Mouse (Mus musculus): ENCODE results near the gene Rps19bp1.

Rps19bp1 gene

GRCm38 (mm10) chr15:80263610-80264575 is at the start of gene Rps19bp1:
TSS of gene Rps19bp1 (minus strand) at chr15:80264315.
- in situ Hi-C loops (cut with MseI, MboI), result no loop called here

GRCm38 (mm10) chr15:80306146-80306545 is 42.0 kb upstream of the Rps19bp1 start:
- in situ Hi-C loops (cut with MseI, MboI), result no loop called here

GRCm38 (mm10) chr15:80304188-80304587 is 40.1 kb upstream of the Rps19bp1 start:
- in situ Hi-C loops (cut with MseI, MboI), result no loop called here

- in situ Hi-C loops (cut with MseI, MboI), result no loop called here
Observed at GRCm38 (mm10) chr15:80303779-80304178, 39.7 kb upstream of the Rps19bp1 start.

- in situ Hi-C loops (cut with MseI, MboI), result no loop called here
Observed at GRCm38 (mm10) chr15:80297146-80297545, 33.0 kb upstream of the Rps19bp1 start.

- in situ Hi-C loops (cut with MseI, MboI), result no loop called here
Observed at GRCm38 (mm10) chr15:80289436-80289835, 25.3 kb upstream of the Rps19bp1 start.

GRCm38 (mm10) chr15:80288036-80288435 is 23.9 kb upstream of the Rps19bp1 start:
- in situ Hi-C loops (cut with MseI, MboI), result no loop called here

- in situ Hi-C loops (cut with MseI, MboI), result no loop called here
Observed at GRCm38 (mm10) chr15:80286851-80287415, 22.8 kb upstream of the Rps19bp1 start, which contains the start of gene Cacna1i. TSS of gene Cacna1i (plus strand) at chr15:80287238.

- in situ Hi-C loops (cut with MseI, MboI), result no loop called here
Observed at GRCm38 (mm10) chr15:80280646-80281045, 16.5 kb upstream of the Rps19bp1 start.

- in situ Hi-C loops (cut with MseI, MboI), result no loop called here
Observed at GRCm38 (mm10) chr15:80279053-80279452, 14.9 kb upstream of the Rps19bp1 start.

- in situ Hi-C loops (cut with MseI, MboI), result no loop called here
Observed at GRCm38 (mm10) chr15:80278121-80278759, 14.1 kb upstream of the Rps19bp1 start.

- in situ Hi-C loops (cut with MseI, MboI), result no loop called here
Observed at GRCm38 (mm10) chr15:80277625-80278024, 13.5 kb upstream of the Rps19bp1 start.

- in situ Hi-C loops (cut with MseI, MboI), result no loop called here
Observed at GRCm38 (mm10) chr15:80277107-80277506, 13.0 kb upstream of the Rps19bp1 start.

GRCm38 (mm10) chr15:80271858-80272396 is 7.8 kb upstream of the Rps19bp1 start:
- in situ Hi-C loops (cut with MseI, MboI), result no loop called here

- in situ Hi-C loops (cut with MseI, MboI), result loop anchor here (5.0 kb wide), 2 partner anchors 421 to 436 kb away; no protein-coding TSS in a partner anchor
Observed at GRCm38 (mm10) chr15:80266281-80266680, 2.2 kb upstream of the Rps19bp1 start.

GRCm38 (mm10) chr15:80261100-80261499 is 3.0 kb downstream of the Rps19bp1 start:
- in situ Hi-C loops (cut with MseI, MboI), result no loop called here

GRCm38 (mm10) chr15:80260677-80261076 is 3.4 kb downstream of the Rps19bp1 start:
- in situ Hi-C loops (cut with MseI, MboI), result no loop called here

GRCm38 (mm10) chr15:80259406-80260045 is 4.6 kb downstream of the Rps19bp1 start:
- in situ Hi-C loops (cut with MseI, MboI), result no loop called here

GRCm38 (mm10) chr15:80258240-80259170 is 5.6 kb downstream of the Rps19bp1 start:
- in situ Hi-C loops (cut with MseI, MboI), result no loop called here

- in situ Hi-C loops (cut with MseI, MboI), result no loop called here
Observed at GRCm38 (mm10) chr15:80257602-80258239, 6.4 kb downstream of the Rps19bp1 start.

Data from mouse trophoblast stem cell (cell line).